Comparison of ENCODE assay signal across 28 mouse cellular contexts in genomic region chr15:32198076-32198475, GRCm38 (mm10). TPM values are rescaled to one million over a fixed set of nuclear protein-coding genes. Genes with fewer than 3 reads are reported as not detected.
DNase-seq lines count a peak whose midpoint lies in the region; ATAC-seq and TF ChIP-seq lines count a peak whose summit lies in the region.
"Had no signal": no experiment of that assay in that cellular context is flagged by ENCODE, and none has a peak within 500 bp of the region (broad histone marks: within the 10 kb centered on the region; RNA-seq: fewer than 3 reads in every experiment).

No protein-coding gene starts in this region.

- no peak for TF ChIP-seq EP300 in heart, postnatal 0 days (IDR thresholded peaks at IDR 0.05; ENCODE audit: low read depth)

- WGBS in forebrain, embryonic 12.5 days: 79% methylated on average over 9 of the region's 9 CpGs
- WGBS in forebrain, embryonic 16.5 days: 77% methylated on average over 9 of the region's 9 CpGs
- 58% methylated on average over 9 of the region's 9 CpGs for WGBS in heart, postnatal 0 days

- intact Hi-C loops in heart, postnatal 25 days (cut with DNase I): no loop called here

- no peak overlapping the region for H3K4me2 ChIP-seq in forebrain, embryonic 12.5 days
- H3K4me2 ChIP-seq in forebrain, embryonic 16.5 days (ENCODE audit: low read length): no peak overlapping the region
- H3K4me2 ChIP-seq in heart, postnatal 0 days (ENCODE audit: low read depth, low read length): no peak overlapping the region
- H3K4me2 ChIP-seq: embryonic facial prominence, embryonic 12.5 days; heart, embryonic 15.5 days; hindbrain, embryonic 12.5 days had no signal

- no peaks in the 10 kb centered on the region for H3K27me3 ChIP-seq in forebrain, embryonic 12.5 days
- H3K27me3 ChIP-seq in forebrain, embryonic 16.5 days (replicated peaks; ENCODE audit: control insufficient read depth, insufficient read depth, low read length): no peaks in the 10 kb centered on the region
- no peaks in the 10 kb centered on the region for H3K27me3 ChIP-seq in heart, postnatal 0 days (ENCODE audit: control insufficient read depth, insufficient read depth, low read length)
- H3K27me3 ChIP-seq: embryonic facial prominence, embryonic 12.5 days; heart, embryonic 15.5 days; hindbrain, embryonic 12.5 days; Patski had no signal

- H3K36me3 ChIP-seq in forebrain, embryonic 12.5 days (replicated peaks): no peaks in the 10 kb centered on the region
- no peaks in the 10 kb centered on the region for H3K36me3 ChIP-seq in forebrain, embryonic 16.5 days (ENCODE audit: control insufficient read depth, insufficient read depth)
- H3K36me3 ChIP-seq in heart, postnatal 0 days (replicated peaks; ENCODE audit: control insufficient read depth, insufficient read depth, low read length): no peaks in the 10 kb centered on the region
- H3K36me3 ChIP-seq: embryonic facial prominence, embryonic 12.5 days; heart, embryonic 15.5 days; hindbrain, embryonic 12.5 days had no signal

- no peak overlapping the region for H3K9ac ChIP-seq in forebrain, embryonic 12.5 days
- no peak overlapping the region for H3K9ac ChIP-seq in forebrain, embryonic 16.5 days (replicated peaks; ENCODE audit: low read depth, low read length)
- no peak overlapping the region for H3K9ac ChIP-seq in heart, postnatal 0 days (replicated peaks; ENCODE audit: low read depth, low read length)
- H3K9ac ChIP-seq: embryonic facial prominence, embryonic 12.5 days; forebrain, postnatal 0 days; heart, embryonic 15.5 days; hindbrain, embryonic 12.5 days had no signal

- 0 out of 2 replicates have a peak, but pooled peaks have one; percentile 36 for ATAC-seq in forebrain, embryonic 12.5 days (ENCODE audit: low FRiP score)
- no peak for ATAC-seq in forebrain, embryonic 16.5 days
- ATAC-seq in heart, postnatal 0 days (ENCODE audit: insufficient read depth, low read depth): no peak
- ATAC-seq: activated CD4-positive, CD25-positive, alpha-beta regulatory T cell, adult 4 months; forebrain, postnatal 0 days; hindbrain, postnatal 0 days; Patski had no signal

- peak; percentile 16 for DNase-seq in heart, postnatal 0 days (ENCODE audit: low spot score)
- no peak for DNase-seq in heart, postnatal 25 days (ENCODE audit: low spot score)
- DNase-seq in embryo, embryonic 11 days: peak; percentile 18
- DNase-seq in kidney, adult 8-10 months: no peak
- no peak for DNase-seq in frontal cortex, postnatal 14 days (ENCODE audit: low spot score in 2 of 2)
- DNase-seq: adrenal gland, postnatal 14 days; cerebellum, adult 11-12 months; cerebellum, adult 9-10 months; forebrain, postnatal 0 days; gastrocnemius, postnatal 36 days; heart, adult 11 months; heart, postnatal 36 days; kidney, adult 11 months had no signal

- no peaks in the 10 kb centered on the region for H3K9me3 ChIP-seq in forebrain, embryonic 12.5 days
- no peaks in the 10 kb centered on the region for H3K9me3 ChIP-seq in forebrain, embryonic 16.5 days (ENCODE audit: control insufficient read depth, low read length)
- H3K9me3 ChIP-seq in heart, postnatal 0 days (replicated peaks; ENCODE audit: control insufficient read depth, low read length): no peaks in the 10 kb centered on the region
- H3K9me3 ChIP-seq: embryonic facial prominence, embryonic 12.5 days; heart, embryonic 15.5 days; hindbrain, embryonic 12.5 days had no signal

- no peak overlapping the region for H3K27ac ChIP-seq in forebrain, embryonic 12.5 days
- no peak overlapping the region for H3K27ac ChIP-seq in forebrain, embryonic 16.5 days (ENCODE audit: low read length)
- no peak overlapping the region for H3K27ac ChIP-seq in heart, postnatal 0 days (ENCODE audit: low read depth)
- H3K27ac ChIP-seq: embryonic facial prominence, embryonic 12.5 days; heart, embryonic 15.5 days; hindbrain, embryonic 12.5 days; hindbrain, postnatal 0 days had no signal

- TF ChIP-seq CTCF in heart, postnatal 0 days (IDR thresholded peaks at IDR 0.05; ENCODE audit: low read depth): no peak

- H3K4me3 ChIP-seq in forebrain, embryonic 12.5 days (replicated peaks): no peak overlapping the region
- H3K4me3 ChIP-seq in forebrain, embryonic 16.5 days (replicated peaks; ENCODE audit: low read length): no peak overlapping the region
- H3K4me3 ChIP-seq in heart, postnatal 0 days (ENCODE audit: low read depth, low read length): no peak overlapping the region
- H3K4me3 ChIP-seq: embryonic facial prominence, embryonic 12.5 days; heart, embryonic 15.5 days; hindbrain, embryonic 12.5 days had no signal

- H3K4me1 ChIP-seq in forebrain, embryonic 12.5 days: peaks cover 3% of the 10 kb centered on the region
- H3K4me1 ChIP-seq in forebrain, embryonic 16.5 days (replicated peaks; ENCODE audit: control insufficient read depth, insufficient read depth, low read length): no peaks in the 10 kb centered on the region
- H3K4me1 ChIP-seq in heart, postnatal 0 days (ENCODE audit: control insufficient read depth, insufficient read depth): no peaks in the 10 kb centered on the region
- H3K4me1 ChIP-seq: hindbrain, embryonic 12.5 days had no signal

RNA-seq across cellular contexts. Expression of gene Tas2r119, which starts 21.0 kb away (rescaled TPM):
- polyA plus RNA-seq in forebrain, embryonic 12.5 days (2016; fragmentation: Nextera tagmentation; extraction: Ambion mirVana): not detected in 2 replicates
- not detected in 2 replicates for polyA plus RNA-seq in forebrain, embryonic 16.5 days (2015; fragmentation: Nextera tagmentation; extraction: Ambion mirVana)
- not detected in 2 replicates for total RNA-seq in heart, postnatal 0 days (2014; rRNA removed; ENCODE audit: low replicate concordance)
- not detected in 2 replicates for polyA plus RNA-seq in heart, postnatal 0 days (2015; fragmentation: Nextera tagmentation; extraction: Ambion mirVana)
- not detected for total RNA-seq in heart, postnatal 25 days (2021)
- total RNA-seq: adrenal gland, adult 18-20 months; adrenal gland, postnatal 14 days; forebrain, postnatal 0 days; gastrocnemius, adult 8-10 months; gastrocnemius, postnatal 36 days; heart, postnatal 36 days; hindbrain, postnatal 0 days; MEL had no signal
- polyA plus RNA-seq: activated CD4-positive, CD25-positive, alpha-beta regulatory T cell, adult 4 months; C2C12; cortical plate, adult 2 months; embryonic facial prominence, embryonic 12.5 days; forebrain, embryonic 11.5 days; forebrain, postnatal 0 days; heart, embryonic 15.5 days; hindbrain, embryonic 12.5 days; hindbrain, postnatal 0 days; intestine, embryonic 14.5 days; Patski had no signal

RNA-seq across cellular contexts. Expression of gene Sema5a, which starts 46.5 kb away (rescaled TPM):
- polyA plus RNA-seq in forebrain, embryonic 12.5 days (2016; fragmentation: Nextera tagmentation; extraction: Ambion mirVana): 20.7 and 20.8 TPM in 2 replicates
- 12.1 and 13.5 TPM in 2 replicates for polyA plus RNA-seq in forebrain, embryonic 16.5 days (2015; fragmentation: Nextera tagmentation; extraction: Ambion mirVana)
- total RNA-seq in heart, postnatal 0 days (2014; rRNA removed; ENCODE audit: low replicate concordance): 11.5 and 36.6 TPM in 2 replicates
- polyA plus RNA-seq in heart, postnatal 0 days (2015; fragmentation: Nextera tagmentation; extraction: Ambion mirVana): 3.3 and 3.7 TPM in 2 replicates
- 1 to 10 TPM; 8.6 to 9.6 TPM for total RNA-seq in heart, postnatal 25 days (2021)
- total RNA-seq: MEL had no signal
- polyA plus RNA-seq: activated CD4-positive, CD25-positive, alpha-beta regulatory T cell, adult 4 months had no signal

Comparison
In these comparisons a context has a peak if more than half of its experiments do, and no peak if none do; other contexts are left out.
1. DNase-seq: peak in heart, postnatal 0 days (single experiment) and embryo, embryonic 11 days (single experiment); none in heart, postnatal 25 days (single experiment), kidney, adult 8-10 months (0 of 2) and frontal cortex, postnatal 14 days (0 of 2).